Mouse (Mus musculus) kidney, postnatal 4 days (tissue): ENCODE results near the gene Eps8l3.

Source experiments
- DNase-seq, 2 experiments: peaks; one replicate each; pipeline ENCODE4 v3.0.0; 2021; ENCODE audit warnings: mixed read lengths in 2 of 2

The Eps8l3 gene

DNA sequence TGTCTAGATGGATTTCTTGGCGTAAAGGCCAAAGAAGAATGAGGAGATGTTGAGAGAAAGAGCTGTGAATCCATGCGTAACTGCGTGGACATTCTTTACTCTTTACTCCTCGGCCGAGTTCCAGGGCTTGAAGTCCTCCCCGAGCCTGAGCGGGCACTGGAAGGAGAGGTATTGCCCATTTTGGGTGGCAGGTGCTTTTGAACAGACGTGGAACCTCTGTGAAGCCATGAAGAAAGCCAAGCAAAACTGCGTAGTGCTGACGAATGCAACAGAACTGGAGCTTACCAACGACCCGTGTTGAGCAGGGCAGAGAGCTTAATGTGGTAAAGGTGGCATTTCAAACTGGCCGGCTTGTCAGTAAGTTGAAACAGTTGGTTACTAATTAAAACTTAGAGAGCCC, 21.7 kb downstream of the Eps8l3 start:
- DNase-seq, result peak in 1 of 2 experiments; percentile 34

DNA sequence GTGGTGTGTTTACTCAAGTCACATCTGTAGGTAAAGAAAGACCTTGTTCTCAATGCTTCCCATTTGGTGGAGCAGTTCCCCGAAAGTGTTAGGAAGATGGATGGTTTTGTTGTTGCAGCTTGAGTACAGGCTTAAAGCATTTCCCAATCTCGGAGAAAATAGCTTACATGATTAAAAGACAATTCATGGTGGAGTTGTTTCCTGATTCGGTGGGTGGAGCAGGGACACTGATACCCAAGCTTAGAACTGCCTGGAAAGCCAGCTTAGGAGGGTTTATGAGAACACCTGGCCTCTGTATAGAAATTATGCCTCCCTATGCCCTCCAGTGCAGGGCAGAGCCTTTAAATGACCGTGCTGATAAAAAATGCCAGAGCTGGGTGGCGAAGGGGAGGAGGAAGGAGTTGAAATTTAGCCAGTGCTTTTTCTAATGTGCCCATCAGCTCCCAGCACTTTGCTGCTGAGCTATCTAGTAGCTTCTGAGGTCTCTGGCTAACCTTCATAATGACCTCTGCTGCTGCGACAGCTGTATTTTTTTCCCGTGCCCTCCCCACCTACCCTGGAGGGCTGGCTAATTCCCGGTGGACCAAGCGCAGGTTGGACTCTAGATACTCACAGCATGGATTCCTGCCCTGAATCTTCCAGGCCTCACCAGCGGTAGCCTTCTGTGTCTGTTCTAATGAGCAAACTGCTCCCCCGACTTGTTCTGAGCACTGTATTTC, 24.1 kb downstream of the Eps8l3 start:
- peak in 1 of 2 experiments; percentile 22 for DNase-seq

DNA sequence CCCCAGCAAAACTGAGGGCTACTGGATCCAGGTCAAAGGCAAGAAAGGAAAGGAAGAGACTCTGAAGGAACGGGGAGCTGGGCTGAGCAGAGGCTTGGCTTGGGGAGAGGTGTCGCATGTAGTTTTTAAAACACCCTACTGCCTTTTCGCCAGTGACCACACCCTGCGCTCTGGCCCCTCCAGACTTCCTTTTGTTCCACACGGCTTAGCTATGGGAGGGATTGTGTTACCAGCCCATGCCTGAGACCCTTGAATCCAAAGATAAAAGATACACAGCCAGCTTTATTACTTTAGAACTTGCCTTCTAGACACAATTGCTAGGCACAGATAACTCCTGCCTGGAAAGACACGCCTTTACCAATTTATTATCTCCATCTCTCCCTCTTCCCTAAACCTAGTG, 28.9 kb downstream of the Eps8l3 start:
- no peak for DNase-seq

DNA sequence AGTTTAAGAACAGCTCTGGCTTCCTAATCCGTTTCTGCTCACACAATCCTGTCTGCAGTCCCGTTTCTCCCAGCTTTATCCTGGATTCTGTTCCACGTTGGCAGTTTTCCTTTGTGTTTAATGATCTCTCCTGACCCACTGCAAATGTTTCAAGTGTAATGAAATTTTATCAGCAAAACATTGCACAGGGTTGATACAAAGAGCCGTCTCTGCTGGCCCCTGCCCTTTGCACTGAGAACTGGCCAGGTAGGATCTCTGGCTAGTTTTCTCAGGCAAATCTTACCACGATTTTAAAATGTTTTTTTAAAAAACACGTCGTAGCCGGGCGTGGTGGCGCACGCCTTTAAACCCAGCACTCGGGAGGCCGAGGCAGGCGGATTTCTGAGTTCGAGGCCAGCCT, 39.6 kb downstream of the Eps8l3 start:
- DNase-seq, result no peak

DNA sequence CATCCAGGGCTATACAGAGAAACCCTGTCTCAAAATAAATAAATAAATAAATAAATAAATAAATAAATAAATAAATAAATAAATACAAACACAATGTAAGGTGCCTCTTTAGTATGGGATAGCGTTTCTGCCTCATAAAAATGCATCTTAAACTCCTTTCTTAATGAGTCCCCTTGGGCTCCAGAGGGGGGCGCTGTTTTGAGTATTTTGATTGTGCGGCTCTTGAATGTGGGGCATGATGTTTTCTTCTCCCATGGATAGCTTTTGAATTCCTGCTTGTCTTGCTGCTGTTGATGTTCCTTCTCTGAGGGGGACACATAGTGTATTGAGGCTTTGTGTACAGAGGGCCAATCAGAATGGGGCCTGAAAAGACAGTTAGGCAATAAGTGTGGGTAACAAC, 40.1 kb downstream of the Eps8l3 start:
- no peak for DNase-seq

DNA sequence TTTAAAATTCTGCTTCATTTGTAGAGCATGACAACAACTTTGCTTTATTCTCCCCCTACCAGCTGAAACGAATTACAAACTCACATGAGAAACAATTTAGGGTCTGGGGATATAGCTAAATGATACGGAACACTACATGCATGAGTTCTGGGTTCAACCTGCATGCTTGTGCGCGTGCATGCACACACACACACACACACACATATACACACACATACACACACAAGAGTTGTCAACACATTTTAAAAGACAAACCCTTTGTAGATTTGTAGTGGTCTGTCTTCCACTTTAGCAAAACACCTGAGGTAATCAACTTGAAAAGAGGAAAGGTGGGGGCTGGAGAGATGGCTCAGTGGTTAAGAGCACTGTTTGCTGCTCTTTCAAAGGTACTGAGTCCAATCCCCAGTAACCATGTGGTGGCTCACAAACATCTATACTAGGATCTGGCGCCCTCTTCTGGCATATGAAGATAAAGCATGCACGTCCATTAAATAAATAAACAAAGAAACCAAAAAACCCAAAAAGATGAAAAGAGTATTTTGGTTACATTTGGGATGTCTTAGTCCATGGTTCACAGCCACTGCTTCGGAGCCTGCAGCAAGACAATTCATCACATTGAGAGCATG, 40.9 kb downstream of the Eps8l3 start:
- DNase-seq, result peak; percentile 67 to 73

DNA sequence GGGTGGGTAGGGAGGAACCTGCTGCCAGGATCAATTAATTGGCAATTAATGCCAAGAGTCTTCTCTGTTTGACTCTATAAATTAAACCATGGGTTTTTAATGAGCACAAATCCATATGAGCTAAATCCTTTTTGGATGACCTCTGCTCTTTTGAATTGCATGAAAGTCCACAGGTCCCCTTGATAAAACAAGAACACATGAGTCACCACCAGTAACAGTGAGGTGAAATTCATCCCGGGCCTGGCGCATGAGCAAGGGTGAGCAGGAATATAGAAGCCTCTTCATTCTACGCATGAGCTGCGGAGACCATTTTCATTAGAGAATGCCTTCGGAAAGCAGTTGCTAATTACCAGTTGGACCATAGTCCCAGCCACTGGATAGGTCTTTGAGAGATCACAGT, 43.3 kb downstream of the Eps8l3 start:
- no peak for DNase-seq

DNA sequence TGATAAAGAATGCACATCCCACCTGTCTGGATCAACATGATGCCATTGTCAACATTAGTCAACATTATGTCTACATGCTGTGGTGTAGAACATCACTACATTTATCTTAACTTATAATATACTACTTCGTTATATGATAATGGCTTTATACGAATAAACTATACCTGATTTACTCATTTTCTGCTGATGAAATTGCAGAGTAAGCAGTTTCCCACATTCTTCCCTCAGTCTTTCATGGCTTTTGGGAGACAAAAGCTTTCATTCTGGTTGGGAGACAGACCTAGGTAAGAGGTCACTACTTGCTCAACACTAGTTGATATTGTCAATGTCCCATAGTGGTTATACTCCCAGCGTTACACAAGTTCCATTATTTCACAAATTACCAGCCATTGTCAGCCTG, 48.3 kb downstream of the Eps8l3 start:
- no peak for DNase-seq

DNA sequence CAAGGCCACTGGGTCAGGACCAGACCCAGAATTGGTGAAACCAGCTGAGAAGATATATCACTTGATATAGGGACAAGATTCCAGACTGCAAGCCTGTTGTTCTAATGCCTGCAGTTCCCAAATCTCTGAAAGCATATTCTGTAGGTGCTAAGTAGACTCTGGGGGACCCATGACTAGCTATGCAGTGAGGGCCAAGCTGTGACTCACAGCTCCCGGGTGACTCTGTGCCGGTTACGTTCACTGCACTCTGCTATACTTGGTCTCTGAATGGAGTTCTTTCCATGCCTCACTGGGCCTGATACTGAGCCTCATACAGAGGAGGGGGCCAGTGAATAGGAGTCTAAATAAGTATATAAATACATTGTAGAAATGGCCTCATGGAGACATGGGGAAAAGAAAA, 50.8 kb downstream of the Eps8l3 start:
- no peak for DNase-seq

DNA sequence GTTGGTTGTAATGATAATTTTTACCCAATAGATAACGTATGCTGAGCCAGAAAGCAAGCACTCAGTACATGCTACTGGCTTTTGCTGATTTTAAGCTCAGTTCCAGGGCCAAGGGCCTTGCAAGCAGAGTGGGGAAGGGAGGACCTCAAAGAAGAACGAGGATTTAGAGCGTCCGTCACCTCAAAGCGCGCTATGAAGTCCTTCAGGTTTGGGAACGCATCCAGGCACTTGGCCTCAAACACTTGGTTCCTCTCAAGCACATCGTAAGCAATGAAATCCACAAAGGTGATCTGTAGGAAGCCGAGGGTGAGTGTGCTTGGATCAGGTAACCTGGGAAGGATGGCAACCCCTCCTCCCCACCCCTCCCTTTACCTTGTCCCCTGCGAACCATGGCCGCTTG, 51.7 kb downstream of the Eps8l3 start:
- no peak for DNase-seq

DNA sequence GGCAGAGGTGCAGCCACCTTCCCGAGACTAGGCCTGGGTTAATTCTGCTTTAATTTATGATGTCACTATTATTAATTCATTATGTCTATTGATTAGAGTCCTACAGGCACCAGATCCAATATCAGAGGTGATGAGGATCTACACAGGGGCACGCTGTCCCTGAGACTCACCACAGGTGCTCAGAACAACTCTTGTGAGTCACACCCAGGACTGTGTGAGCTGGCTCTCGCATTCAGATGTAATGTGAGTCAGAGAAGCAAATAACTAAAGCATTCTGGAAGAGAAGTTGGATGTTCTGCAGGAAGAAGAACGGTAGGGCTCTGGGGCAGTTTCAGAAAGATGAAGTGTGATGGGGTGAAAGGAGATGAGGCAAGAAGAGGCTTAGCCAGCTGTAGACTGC, 52.2 kb downstream of the Eps8l3 start:
- DNase-seq, result no peak

DNA sequence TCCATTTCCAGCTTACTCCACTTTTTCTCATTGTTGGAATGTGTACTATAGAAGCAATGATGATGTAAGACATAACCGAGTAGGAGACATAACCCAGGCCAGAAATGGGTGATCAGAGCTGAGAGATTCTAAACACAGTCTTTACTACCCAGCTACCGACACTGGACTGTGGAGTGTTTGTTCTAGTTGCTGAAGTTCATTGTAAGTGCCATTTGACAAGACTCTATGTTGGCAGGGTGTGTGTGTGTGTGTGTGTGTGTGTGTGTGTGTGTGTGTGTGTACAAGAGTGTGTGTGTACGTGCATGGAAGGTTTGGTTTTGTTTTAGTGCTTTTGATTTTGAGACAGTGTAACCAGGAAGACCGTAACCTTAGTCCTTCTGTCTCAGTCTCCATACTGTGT, 52.7 kb downstream of the Eps8l3 start:
- no peak for DNase-seq

DNA sequence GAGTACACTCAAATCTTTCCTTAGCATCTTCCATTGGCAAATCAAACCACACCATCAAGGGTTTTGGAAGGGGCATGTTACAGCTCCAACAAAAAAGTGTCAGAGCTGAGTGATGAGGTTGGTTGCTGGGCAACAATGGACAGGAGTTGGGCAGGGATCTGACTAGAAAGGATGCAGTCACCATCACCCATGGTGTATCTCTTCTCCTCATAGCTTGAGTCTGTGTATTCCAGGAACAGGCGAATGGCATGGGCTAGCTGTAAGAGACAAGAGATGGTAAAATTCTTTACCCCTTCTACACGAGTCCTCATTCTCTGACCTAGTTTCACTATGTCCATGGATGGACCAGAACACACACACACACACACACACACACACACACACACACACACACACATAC, 54.1 kb downstream of the Eps8l3 start:
- DNase-seq, result no peak

DNA sequence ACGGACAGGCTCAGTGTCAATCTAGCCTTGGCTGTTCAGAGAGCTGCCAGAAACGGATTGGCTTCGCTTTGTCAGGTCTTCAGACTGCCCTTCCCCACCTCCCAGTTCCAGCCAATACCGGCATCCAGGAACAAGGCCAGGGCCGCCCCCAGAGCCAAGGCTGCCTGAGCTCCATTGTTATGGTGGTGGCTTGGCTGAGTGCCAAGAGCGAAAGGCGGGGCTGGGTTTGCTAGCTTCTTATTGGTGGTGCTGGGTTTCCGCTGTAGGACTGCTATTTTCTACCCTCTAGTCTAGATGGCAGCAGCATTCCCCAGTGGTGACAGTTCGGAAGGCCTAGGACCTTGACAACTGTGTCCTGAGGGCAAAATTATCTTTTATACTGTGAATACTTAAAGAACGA, 54.6 kb downstream of the Eps8l3 start, which contains the start of gene Gstm7:
Gstm7 (minus strand) TSS at position 148 of the 400 bp plus-strand sequence.
- peak; percentile 98 to 99 for DNase-seq

DNA sequence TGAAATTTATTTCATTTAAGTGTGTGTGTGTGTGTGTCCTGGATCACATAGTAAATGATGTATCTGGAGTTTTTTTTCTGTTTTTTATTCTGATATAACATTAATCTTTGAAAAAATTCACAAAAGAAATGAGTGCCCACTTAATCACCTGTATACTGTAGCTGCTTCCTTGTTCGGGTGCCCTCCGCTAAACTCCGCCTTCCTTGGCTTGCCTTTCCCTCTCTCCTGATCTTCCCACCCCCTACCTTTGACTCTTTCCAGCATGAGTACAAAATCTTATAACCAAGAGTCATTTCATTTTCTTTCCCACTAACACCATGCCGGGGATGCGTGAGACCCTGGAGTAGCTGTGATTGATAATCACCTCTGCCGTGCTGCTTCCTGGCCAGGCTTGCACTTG, 55.1 kb downstream of the Eps8l3 start:
- no peak for DNase-seq

DNA sequence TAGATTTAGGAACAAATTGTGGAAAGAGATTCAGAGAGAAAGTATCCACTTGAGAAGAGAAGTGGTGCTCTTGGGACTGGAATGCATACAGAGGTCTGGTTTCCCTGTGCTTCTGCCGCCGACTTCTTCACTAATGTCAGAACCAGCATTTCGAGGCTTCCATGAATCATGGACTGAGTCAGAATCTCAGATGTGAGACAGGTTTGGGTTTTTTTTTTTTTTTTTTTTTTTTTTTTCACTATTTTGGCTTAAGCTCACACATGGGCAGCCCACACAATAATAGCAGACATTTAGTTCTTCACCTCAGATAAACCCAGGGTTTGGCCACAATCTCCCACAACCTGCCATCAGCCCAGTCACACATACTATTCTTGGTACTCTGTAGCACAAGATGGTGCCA, 58.2 kb downstream of the Eps8l3 start:
- no peak for DNase-seq

DNA sequence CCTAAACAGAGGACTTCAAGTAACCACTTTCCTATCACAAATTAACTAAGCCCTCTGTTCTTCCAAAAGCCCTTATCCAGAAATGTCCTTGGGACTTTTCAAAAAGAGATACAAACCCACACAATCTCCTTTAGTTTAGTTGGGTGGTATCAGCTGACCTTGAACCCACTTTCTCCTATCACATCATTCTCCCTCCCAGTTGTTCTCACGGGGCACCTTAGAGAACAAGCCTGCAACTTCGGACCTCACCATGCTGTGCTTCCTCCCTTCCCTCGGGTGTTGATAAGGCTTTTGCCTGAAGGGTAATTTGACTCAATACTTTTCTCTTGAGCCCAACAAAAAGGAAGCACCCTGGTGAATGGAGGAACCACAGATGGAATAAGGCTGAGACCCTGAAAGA, 58.9 kb downstream of the Eps8l3 start:
- DNase-seq, result no peak

DNA sequence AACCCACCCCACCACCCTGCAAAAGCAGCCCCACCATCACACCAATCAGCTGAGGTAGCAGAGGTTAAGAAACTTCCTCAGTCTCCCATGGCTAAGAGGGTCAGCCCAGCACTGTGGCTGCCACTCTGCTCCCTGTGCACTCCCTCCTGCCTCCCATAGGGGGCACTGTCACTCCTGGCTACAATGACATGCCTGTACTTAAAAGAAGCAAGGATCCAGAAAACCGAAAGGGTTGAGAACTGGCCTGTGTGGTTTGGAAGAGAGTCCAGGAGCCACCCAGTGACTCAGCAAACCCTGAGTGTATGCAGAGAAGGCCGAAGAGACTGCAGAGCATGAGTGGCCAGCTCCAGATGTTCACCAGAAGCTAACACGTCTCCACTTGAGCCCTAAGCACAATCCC, 62.4 kb downstream of the Eps8l3 start:
- DNase-seq, result peak; percentile 75 to 80

DNA sequence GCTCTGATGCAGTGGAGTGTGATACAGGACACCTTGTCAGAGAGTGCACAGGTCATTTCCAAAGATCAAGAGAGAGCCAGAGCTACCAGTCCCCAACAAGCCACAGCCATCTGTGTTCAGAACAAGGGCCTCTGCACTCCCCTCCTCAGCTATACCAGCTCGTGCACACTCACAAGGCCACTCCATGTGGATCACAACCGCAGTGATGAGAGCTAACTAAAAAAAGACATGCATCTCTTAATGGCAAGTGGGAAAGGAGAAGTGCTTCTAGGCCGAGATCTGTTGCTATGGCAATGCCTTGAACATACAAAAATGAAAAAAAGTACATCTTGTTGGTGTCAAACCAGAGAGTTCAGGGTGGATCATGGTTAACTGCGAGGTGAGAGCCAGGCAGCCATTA, 62.8 kb downstream of the Eps8l3 start:
- DNase-seq, result no peak

DNA sequence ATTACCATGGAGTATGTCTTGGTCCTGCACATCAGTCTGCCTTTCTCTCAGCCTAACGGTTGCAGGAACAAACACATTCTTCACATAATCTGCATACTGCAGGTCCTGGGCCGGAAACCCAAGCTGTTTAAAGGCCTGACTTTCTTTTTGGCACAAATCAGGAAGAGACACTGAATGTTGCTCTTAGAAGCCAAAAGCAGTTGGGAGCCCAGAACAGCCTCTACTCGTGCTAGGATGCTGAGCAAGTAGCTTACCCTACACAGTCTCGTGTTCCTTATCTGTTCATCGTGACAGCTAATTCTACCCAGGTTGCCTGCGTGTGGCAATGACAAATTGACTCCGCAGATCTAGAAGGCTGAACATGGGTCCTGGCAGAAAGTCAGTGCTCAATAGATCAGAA, 63.5 kb downstream of the Eps8l3 start:
- DNase-seq, result no peak

DNA sequence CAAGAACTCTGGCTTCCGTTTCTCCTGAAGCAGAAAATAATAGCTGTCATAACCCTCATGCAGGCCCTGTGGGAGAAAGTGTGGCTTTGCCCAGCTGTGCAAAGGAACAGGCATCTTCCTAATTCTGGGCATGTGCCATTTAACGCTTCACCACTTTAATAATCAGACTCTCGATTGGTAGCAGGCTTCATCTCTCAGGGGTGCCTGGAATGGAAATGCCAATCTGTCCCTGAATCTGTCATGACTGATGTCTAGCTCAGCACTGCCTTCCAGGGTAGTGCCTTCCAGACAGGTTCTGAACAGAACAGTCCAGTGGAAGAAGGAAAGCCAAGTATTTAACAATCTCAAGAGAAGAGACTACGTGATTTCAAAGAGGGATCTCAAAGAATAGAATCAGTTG, 64.2 kb downstream of the Eps8l3 start:
- DNase-seq, result no peak
